25 mouse cellular contexts compared by ENCODE assay signal in genomic region chr11:72405532-72405931, GRCm38 (mm10). TPM values are rescaled to one million over a fixed set of nuclear protein-coding genes. Genes with fewer than 3 reads are reported as not detected.
A peak's percentile ranks its signal among the peaks of the same experiment; 100 is the strongest.
DNase-seq lines count a peak whose midpoint lies in the region; ATAC-seq and TF ChIP-seq lines count a peak whose summit lies in the region.
"Had no signal": no experiment of that assay in that cellular context is flagged by ENCODE, and none has a peak within 500 bp of the region (broad histone marks: within the 10 kb centered on the region; RNA-seq: fewer than 3 reads in every experiment).

No protein-coding gene starts in this region.

- peak overlapping the region; percentile 91 for H3K4me2 ChIP-seq in heart, embryonic 11.5 days
- H3K4me2 ChIP-seq in hindbrain, embryonic 16.5 days (ENCODE audit: low read length): no peak overlapping the region
- peak overlapping the region; percentile 97 for H3K4me2 ChIP-seq in lung, embryonic 14.5 days
- H3K4me2 ChIP-seq in embryonic facial prominence, embryonic 15.5 days (replicated peaks): no peak overlapping the region
- H3K4me2 ChIP-seq: forebrain, embryonic 13.5 days; liver, embryonic 12.5 days; midbrain, embryonic 15.5 days had no signal

- H3K9me3 ChIP-seq in heart, embryonic 11.5 days (replicated peaks; ENCODE audit: control insufficient read depth, low read length): no peaks in the 10 kb centered on the region
- no peaks in the 10 kb centered on the region for H3K9me3 ChIP-seq in hindbrain, embryonic 10.5 days
- H3K9me3 ChIP-seq in hindbrain, embryonic 16.5 days (ENCODE audit: control insufficient read depth, low read length): no peaks in the 10 kb centered on the region
- H3K9me3 ChIP-seq in lung, embryonic 14.5 days (ENCODE audit: low read depth, low read length): no peaks in the 10 kb centered on the region
- no peaks in the 10 kb centered on the region for H3K9me3 ChIP-seq in embryonic facial prominence, embryonic 15.5 days (replicated peaks)
- H3K9me3 ChIP-seq: forebrain, embryonic 13.5 days; liver, embryonic 12.5 days; midbrain, embryonic 15.5 days had no signal

- WGBS in heart, embryonic 11.5 days (ENCODE audit: insufficient replicate concordance): 28% methylated on average over 4 of the region's 4 CpGs
- WGBS in hindbrain, embryonic 10.5 days: 55% methylated on average over 4 of the region's 4 CpGs
- 65% methylated on average over 4 of the region's 4 CpGs for WGBS in hindbrain, embryonic 16.5 days
- WGBS in lung, embryonic 14.5 days: 48% methylated on average over 4 of the region's 4 CpGs
- 61% methylated on average over 4 of the region's 4 CpGs for WGBS in embryonic facial prominence, embryonic 15.5 days

- no peak for DNase-seq in heart, postnatal 25 days (ENCODE audit: low spot score)
- DNase-seq in hindbrain, embryonic 10.5 days (ENCODE audit: low spot score): no peak
- no peak for DNase-seq in lung, embryonic 14.5 days
- no peak for DNase-seq in lung, postnatal 10 days
- DNase-seq in liver: no peak
- DNase-seq: cerebellum, adult 2 months; cerebellum, postnatal 36 days; gastrocnemius, postnatal 10 days; layer of hippocampus, adult 9-11 months; thymus, adult 18-20 months; thymus, postnatal 4 days had no signal

- intact Hi-C loops in heart, postnatal 25 days (cut with DNase I): no loop called here

- TF ChIP-seq CTCF in lung, embryonic 14.5 days (IDR thresholded peaks at IDR 0.05; ENCODE audit: low read depth): no peak

- peaks cover 64% of the 10 kb centered on the region for H3K4me1 ChIP-seq in heart, embryonic 11.5 days (ENCODE audit: control insufficient read depth, insufficient read depth, low read length)
- peaks cover 83% of the 10 kb centered on the region for H3K4me1 ChIP-seq in hindbrain, embryonic 10.5 days (replicated peaks)
- H3K4me1 ChIP-seq in hindbrain, embryonic 16.5 days (ENCODE audit: control insufficient read depth, insufficient read depth, low read depth, low read length): peaks cover 1% of the 10 kb centered on the region; the same call in 1 of the 2 replicates
- H3K4me1 ChIP-seq in lung, embryonic 14.5 days (ENCODE audit: insufficient read depth): peaks cover 52% of the 10 kb centered on the region
- peaks cover 30% of the 10 kb centered on the region for H3K4me1 ChIP-seq in embryonic facial prominence, embryonic 15.5 days

- peaks cover 15% of the 10 kb centered on the region for H3K36me3 ChIP-seq in heart, embryonic 11.5 days (ENCODE audit: control insufficient read depth, insufficient read depth, low read length)
- H3K36me3 ChIP-seq in hindbrain, embryonic 10.5 days: 0 out of 2 replicates have a peak, but pooled peaks cover 13% of the 10 kb centered on the region
- H3K36me3 ChIP-seq in hindbrain, embryonic 16.5 days (ENCODE audit: control insufficient read depth, insufficient read depth, low read length): no peaks in the 10 kb centered on the region
- H3K36me3 ChIP-seq in lung, embryonic 14.5 days (ENCODE audit: insufficient read depth): peaks cover 43% of the 10 kb centered on the region
- no peaks in the 10 kb centered on the region for H3K36me3 ChIP-seq in embryonic facial prominence, embryonic 15.5 days
- H3K36me3 ChIP-seq: midbrain, embryonic 15.5 days had no signal

- H3K4me3 ChIP-seq in heart, embryonic 11.5 days (ENCODE audit: low read depth, low read length): no peak overlapping the region
- no peak overlapping the region for H3K4me3 ChIP-seq in hindbrain, embryonic 10.5 days
- no peak overlapping the region for H3K4me3 ChIP-seq in hindbrain, embryonic 16.5 days (ENCODE audit: low read length)
- H3K4me3 ChIP-seq in lung, embryonic 14.5 days (ENCODE audit: low read depth, low read length): no peak overlapping the region
- no peak overlapping the region for H3K4me3 ChIP-seq in embryonic facial prominence, embryonic 15.5 days (replicated peaks)
- H3K4me3 ChIP-seq: erythroblast, embryonic 14.5 days; forebrain, embryonic 13.5 days; liver, embryonic 12.5 days; midbrain, embryonic 15.5 days; myocyte had no signal

- ATAC-seq in heart, embryonic 11.5 days (replicated peaks; ENCODE audit: insufficient number of reproducible peaks, low FRiP score, low TSS enrichment): no peak
- no peak for ATAC-seq in hindbrain, embryonic 16.5 days
- ATAC-seq in lung, embryonic 14.5 days (ENCODE audit: insufficient read depth): no peak
- ATAC-seq in embryonic facial prominence, embryonic 15.5 days (ENCODE audit: insufficient number of reproducible peaks, low FRiP score, low TSS enrichment, low read depth): no peak
- ATAC-seq: forebrain, embryonic 13.5 days; liver, embryonic 12.5 days; midbrain, embryonic 15.5 days had no signal

- H3K27me3 ChIP-seq in heart, embryonic 11.5 days (ENCODE audit: control insufficient read depth, insufficient read depth, low read length): no peaks in the 10 kb centered on the region
- H3K27me3 ChIP-seq in hindbrain, embryonic 10.5 days (ENCODE audit: insufficient read depth, poor library complexity, severe bottlenecking): peaks cover 35% of the 10 kb centered on the region
- peaks cover 5% of the 10 kb centered on the region; the same call in 1 of the 2 replicates for H3K27me3 ChIP-seq in hindbrain, embryonic 16.5 days (replicated peaks; ENCODE audit: control insufficient read depth, insufficient read depth, low read length)
- no peaks in the 10 kb centered on the region for H3K27me3 ChIP-seq in lung, embryonic 14.5 days (ENCODE audit: insufficient read depth, low read length)
- H3K27me3 ChIP-seq in embryonic facial prominence, embryonic 15.5 days: no peaks in the 10 kb centered on the region

- peak overlapping the region; percentile 94 for H3K27ac ChIP-seq in heart, embryonic 11.5 days (ENCODE audit: low read depth, low read length)
- peak overlapping the region; percentile 40 for H3K27ac ChIP-seq in hindbrain, embryonic 10.5 days
- no peak overlapping the region for H3K27ac ChIP-seq in hindbrain, embryonic 16.5 days (ENCODE audit: low read depth, low read length)
- peak overlapping the region; percentile 90 for H3K27ac ChIP-seq in lung, embryonic 14.5 days (ENCODE audit: low read depth)
- peak overlapping the region; percentile 19; the same call in 1 of the 2 replicates for H3K27ac ChIP-seq in embryonic facial prominence, embryonic 15.5 days (replicated peaks)
- H3K27ac ChIP-seq: forebrain, embryonic 13.5 days; liver, embryonic 12.5 days; midbrain, embryonic 15.5 days had no signal

- H3K9ac ChIP-seq in heart, embryonic 11.5 days (ENCODE audit: low read depth, low read length): peak overlapping the region; percentile 67
- no peak overlapping the region for H3K9ac ChIP-seq in hindbrain, embryonic 16.5 days (ENCODE audit: low read depth, low read length)
- H3K9ac ChIP-seq in lung, embryonic 14.5 days: no peak overlapping the region
- no peak overlapping the region for H3K9ac ChIP-seq in embryonic facial prominence, embryonic 15.5 days
- H3K9ac ChIP-seq: forebrain, embryonic 13.5 days; liver, embryonic 12.5 days; midbrain, embryonic 15.5 days had no signal

RNA-seq across cellular contexts. Expression of gene Smtnl2, which starts 6.0 kb away (rescaled TPM):
- polyA plus RNA-seq in heart, embryonic 11.5 days (2014; fragmentation: Nextera tagmentation; extraction: Ambion mirVana): 107 and 123 TPM in 2 replicates
- 10 to 100 TPM; 19.0 to 21.6 TPM for total RNA-seq in heart, postnatal 25 days (2021)
- 10.7 and 22.8 TPM in 2 replicates for polyA plus RNA-seq in hindbrain, embryonic 10.5 days (2016; fragmentation: Nextera tagmentation; extraction: Ambion mirVana)
- polyA plus RNA-seq in hindbrain, embryonic 16.5 days (2015; fragmentation: Nextera tagmentation; extraction: Ambion mirVana): 12.3 and 12.4 TPM in 2 replicates
- 107 and 122 TPM in 2 replicates for polyA plus RNA-seq in lung, embryonic 14.5 days (2014; fragmentation: Nextera tagmentation; extraction: Ambion mirVana)
- polyA plus RNA-seq in embryonic facial prominence, embryonic 15.5 days (2015; fragmentation: Nextera tagmentation; extraction: Ambion mirVana): 58.8 and 64.3 TPM in 2 replicates
- polyA plus RNA-seq: erythroblast, embryonic 14.5 days had no signal

RNA-seq across cellular contexts. Expression of gene Ggt6, which starts 29.8 kb away (rescaled TPM):
- polyA plus RNA-seq in heart, embryonic 11.5 days (2014; fragmentation: Nextera tagmentation; extraction: Ambion mirVana): not detected in 2 replicates
- total RNA-seq in heart, postnatal 25 days (2021): under 1 TPM in 1 of 2 experiments, not detected in 1; 0.31 TPM
- not detected in 2 replicates for polyA plus RNA-seq in hindbrain, embryonic 10.5 days (2016; fragmentation: Nextera tagmentation; extraction: Ambion mirVana)
- polyA plus RNA-seq in hindbrain, embryonic 16.5 days (2015; fragmentation: Nextera tagmentation; extraction: Ambion mirVana): not detected in 2 replicates
- polyA plus RNA-seq in lung, embryonic 14.5 days (2014; fragmentation: Nextera tagmentation; extraction: Ambion mirVana): not detected in 2 replicates
- 6.3 and 7.0 TPM in 2 replicates for polyA plus RNA-seq in embryonic facial prominence, embryonic 15.5 days (2015; fragmentation: Nextera tagmentation; extraction: Ambion mirVana)
- total RNA-seq: megakaryocyte-erythroid progenitor cell, adult 5-6 weeks had no signal
- polyA plus RNA-seq: C2C12; erythroblast, embryonic 14.5 days; forebrain, embryonic 13.5 days; hindbrain, embryonic 11.5 days; limb, embryonic 11.5 days; liver, embryonic 12.5 days; midbrain, embryonic 15.5 days; myocyte; neural tube, embryonic 14.5 days had no signal

RNA-seq across cellular contexts. Expression of gene Mybbp1a, which starts 35.6 kb away (rescaled TPM):
- 93.8 and 101 TPM in 2 replicates for polyA plus RNA-seq in heart, embryonic 11.5 days (2014; fragmentation: Nextera tagmentation; extraction: Ambion mirVana)
- 10 to 100 TPM; 40.9 to 42.8 TPM for total RNA-seq in heart, postnatal 25 days (2021)
- polyA plus RNA-seq in hindbrain, embryonic 10.5 days (2016; fragmentation: Nextera tagmentation; extraction: Ambion mirVana): 148 and 215 TPM in 2 replicates
- 54.2 and 63.0 TPM in 2 replicates for polyA plus RNA-seq in hindbrain, embryonic 16.5 days (2015; fragmentation: Nextera tagmentation; extraction: Ambion mirVana)
- polyA plus RNA-seq in lung, embryonic 14.5 days (2014; fragmentation: Nextera tagmentation; extraction: Ambion mirVana): 157 and 161 TPM in 2 replicates
- polyA plus RNA-seq in embryonic facial prominence, embryonic 15.5 days (2015; fragmentation: Nextera tagmentation; extraction: Ambion mirVana): 123 and 138 TPM in 2 replicates

RNA-seq across cellular contexts. Expression of gene Tekt1, which starts 43.3 kb away (rescaled TPM):
- 0.52 and 0.99 TPM in 2 replicates for polyA plus RNA-seq in heart, embryonic 11.5 days (2014; fragmentation: Nextera tagmentation; extraction: Ambion mirVana)
- not detected for total RNA-seq in heart, postnatal 25 days (2021)
- 7.0 and 7.7 TPM in 2 replicates for polyA plus RNA-seq in hindbrain, embryonic 10.5 days (2016; fragmentation: Nextera tagmentation; extraction: Ambion mirVana)
- polyA plus RNA-seq in hindbrain, embryonic 16.5 days (2015; fragmentation: Nextera tagmentation; extraction: Ambion mirVana): 9.0 and 9.6 TPM in 2 replicates
- 6.1 and 6.5 TPM in 2 replicates for polyA plus RNA-seq in lung, embryonic 14.5 days (2014; fragmentation: Nextera tagmentation; extraction: Ambion mirVana)
- polyA plus RNA-seq in embryonic facial prominence, embryonic 15.5 days (2015; fragmentation: Nextera tagmentation; extraction: Ambion mirVana): 20.6 and 40.5 TPM in 2 replicates
- total RNA-seq: megakaryocyte-erythroid progenitor cell, adult 5-6 weeks had no signal
- polyA plus RNA-seq: C2C12; erythroblast, embryonic 14.5 days; myocyte; small intestine, adult 2 months had no signal

Comparison
In these comparisons a context has a peak if more than half of its experiments do, and no peak if none do; other contexts are left out.
1. H3K4me2 ChIP-seq: peak in heart, embryonic 11.5 days (single experiment) and lung, embryonic 14.5 days (single experiment); none in hindbrain, embryonic 16.5 days (single experiment) and embryonic facial prominence, embryonic 15.5 days (single experiment).